Comparison of ENCODE assay signal across 17 mouse cellular contexts in the genomic region with DNA sequence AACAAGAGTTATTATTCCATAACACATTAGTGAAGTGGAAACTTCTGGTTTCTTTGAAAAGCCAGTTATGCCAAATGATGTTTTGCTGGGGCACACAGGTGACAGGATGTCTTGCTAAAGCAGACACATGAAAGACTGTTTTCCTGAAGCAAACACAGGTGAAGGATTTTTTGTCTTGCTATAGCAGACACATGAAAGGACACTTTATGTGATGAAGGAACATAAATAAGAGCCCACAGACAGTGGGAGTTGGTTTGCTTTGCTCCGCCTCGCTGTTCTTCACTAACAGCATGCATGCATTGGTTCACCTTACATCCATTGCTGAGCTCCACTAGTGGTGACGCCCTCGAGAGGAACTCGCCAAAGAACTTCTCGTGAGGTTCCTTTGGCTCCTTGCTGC.
DNase-seq lines count a peak whose midpoint lies in the region.
"Had no signal": no experiment of that assay in that cellular context is flagged by ENCODE, and none has a peak within 500 bp of the region (broad histone marks: within the 10 kb centered on the region; RNA-seq: fewer than 3 reads in every experiment).

No protein-coding gene starts in this region.

- DNase-seq in thymus, postnatal 0 days (ENCODE audit: low spot score): peak; percentile 11
- DNase-seq in thymus, postnatal 25 days: no peak
- DNase-seq in ES-CJ7 (ENCODE audit: low read depth, low spot score): peak; percentile 41
- peak; percentile 44 for DNase-seq in ZHBTc4 (ENCODE audit: low read depth, low spot score)
- no peak for DNase-seq in urinary bladder, adult 2 months (ENCODE audit: low spot score)
- DNase-seq in right cerebral cortex, adult 2 months (ENCODE audit: low spot score in 2 of 2): no peak
- DNase-seq: adrenal gland, adult 8-10 months; adrenal gland, postnatal 25 days; cerebellum, adult 11-12 months; cerebellum, adult 8-10 months; cerebellum, postnatal 10 days; cerebellum, postnatal 36 days; embryo, embryonic 11 days; gastrocnemius, postnatal 25 days; heart, adult 18-20 months; heart, postnatal 10 days; heart, postnatal 36 days had no signal

Comparison
In these comparisons a context has a peak if more than half of its experiments do, and no peak if none do; other contexts are left out.
1. DNase-seq: peak in thymus, postnatal 0 days (single experiment), ES-CJ7 (single experiment) and ZHBTc4 (single experiment); none in thymus, postnatal 25 days (single experiment), urinary bladder, adult 2 months (single experiment) and right cerebral cortex, adult 2 months (0 of 2).